Mouse (Mus musculus) left cerebral cortex, adult 8-10 months (tissue): ENCODE measurements around the gene Gm11172. TPM values are rescaled to one million over a fixed set of nuclear protein-coding genes. Genes with fewer than 3 reads are reported as not detected.
"Not testable (repeated sequence)": the region's sequence is repeated elsewhere in the genome, so short reads cannot be mapped to it uniquely, and the experiment has no call there.

Experiments
- DNase-seq, 2 experiments: peaks; one replicate each; pipeline ENCODE4 v3.0.0; 2022; ENCODE audit warnings: low spot score in 2 of 2
- total RNA-seq, 4 experiments: library from RNA; stranded (reverse); gene quantifications; 2 replicates each; pipeline ENCODE4 v1.2.4; 2022

Gm11172 gene
- total RNA-seq, 4 experiments from 2014 or later = not detected

DNA sequence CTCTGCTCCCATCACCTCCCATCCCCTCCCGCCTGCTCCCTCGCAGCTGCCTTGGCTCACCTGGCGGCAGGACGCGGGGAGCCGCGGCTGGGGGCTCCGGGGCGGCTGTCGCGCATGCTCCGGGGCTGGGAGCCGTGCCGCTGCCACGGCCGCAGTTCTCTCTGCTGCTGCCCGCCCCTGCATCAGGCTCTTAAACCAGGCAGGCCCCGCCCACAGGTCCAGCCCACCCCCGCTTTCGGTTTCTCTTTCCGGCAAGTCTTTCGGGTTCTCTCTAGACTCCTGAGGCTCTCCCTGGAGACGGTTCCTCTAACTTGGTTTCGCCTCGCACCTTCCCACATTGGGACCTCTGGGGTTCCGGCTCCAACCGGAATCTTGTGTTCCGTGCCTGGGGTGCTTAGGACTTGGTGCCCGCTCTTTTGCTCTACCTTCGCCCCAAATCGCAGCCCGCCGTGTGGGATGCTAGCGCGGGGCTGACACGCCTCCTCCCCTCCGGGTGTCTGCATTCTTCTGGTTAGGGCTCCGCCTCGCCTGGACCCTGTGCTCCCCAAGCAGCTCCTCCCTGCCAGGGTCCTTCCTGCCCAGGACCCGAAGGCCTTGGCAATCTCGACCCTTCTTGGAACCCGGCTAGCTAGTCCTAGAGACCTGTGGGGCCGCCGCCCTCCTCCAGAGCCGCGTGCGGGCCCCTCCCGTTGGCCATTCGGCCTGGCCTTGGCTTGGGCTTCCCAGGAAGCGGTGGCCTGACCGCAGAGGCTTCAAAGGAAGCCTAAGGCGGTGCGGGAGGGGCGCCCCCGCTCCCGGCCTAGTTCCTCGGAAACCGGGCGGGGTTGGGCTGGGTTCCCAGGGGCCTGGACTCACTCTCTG lies 27.1 kb upstream of the Gm11172 start, which contains the start of gene Socs1:
TSS of gene Socs1 (minus strand) at position 166 of the 861 bp plus-strand sequence.
- DNase-seq = peak; percentile 59 to 80

GRCm38 (mm10) chr16:10786288-10786687 lies 26.4 kb upstream of the Gm11172 start:
- DNase-seq = peak; percentile 43 to 68

GRCm38 (mm10) chr16:10786782-10787547 lies 25.8 kb upstream of the Gm11172 start:
- no peak for DNase-seq

GRCm38 (mm10) chr16:10787548-10788058 lies 25.1 kb upstream of the Gm11172 start:
- no peak for DNase-seq

GRCm38 (mm10) chr16:10788271-10788670 lies 24.4 kb upstream of the Gm11172 start, which contains the start of gene Tnp2:
Tnp2 (minus strand) TSS chr16:10788660.
- no peak for DNase-seq

GRCm38 (mm10) chr16:10788866-10789265 lies 23.8 kb upstream of the Gm11172 start:
- no peak for DNase-seq

DNA sequence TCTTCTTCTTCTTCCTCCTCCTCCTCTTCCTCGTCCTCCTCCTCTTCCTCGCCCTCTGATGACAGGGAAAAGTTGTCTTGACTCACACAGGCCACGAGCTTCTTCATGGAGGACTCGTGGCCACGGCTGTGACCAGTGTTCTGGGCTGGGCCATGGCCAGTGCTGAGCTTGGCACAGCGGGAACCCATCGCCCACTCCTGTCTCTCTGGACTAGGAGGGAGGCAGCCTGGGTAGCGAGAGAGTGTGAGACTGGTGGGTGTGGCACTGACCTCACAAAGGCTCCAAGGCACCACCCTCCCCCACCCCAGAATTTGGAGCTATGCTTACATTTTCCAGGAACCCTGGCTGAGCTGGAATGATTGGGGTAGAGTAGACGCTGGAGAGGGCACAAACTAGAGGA lies 22.0 kb upstream of the Gm11172 start, which contains the start of gene Prm3:
TSS of gene Prm3 (minus strand) at position 213 of the 400 bp plus-strand sequence.
- DNase-seq = no peak

GRCm38 (mm10) chr16:10796034-10796433 lies 16.7 kb upstream of the Gm11172 start, which contains the start of gene Prm2:
Prm2 (minus strand) TSS chr16:10796134.
- DNase-seq = no peak

DNA sequence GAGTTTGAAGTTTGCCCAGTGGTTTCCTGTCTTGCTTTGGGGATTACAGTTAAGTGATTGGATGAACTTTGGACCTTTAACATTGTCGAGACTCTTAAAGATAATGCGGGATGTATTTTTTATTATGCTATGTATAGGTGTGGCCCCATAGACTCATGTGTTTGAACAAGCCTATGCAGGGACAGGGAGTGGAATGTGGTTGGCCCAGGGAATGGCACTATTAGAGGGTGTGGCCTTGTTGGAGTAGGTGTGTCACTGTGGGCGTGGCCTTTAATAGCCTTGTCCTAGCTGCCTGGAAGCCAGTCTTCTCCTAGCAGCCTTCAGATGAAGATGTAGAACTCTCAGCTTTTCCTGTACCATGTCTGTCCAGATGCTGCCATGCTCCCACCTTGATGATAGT lies 10.3 kb upstream of the Gm11172 start:
- not testable (repeated sequence) for DNase-seq

GRCm38 (mm10) chr16:10805789-10806527 lies 6.8 kb upstream of the Gm11172 start, which contains the start of gene Prm1:
Prm1 (minus strand) TSS chr16:10805839.
- DNase-seq = no peak

- DNase-seq = no peak
These were observed 2.3 kb upstream of the Gm11172 start for GRCm38 (mm10) chr16:10810376-10810775.

DNA sequence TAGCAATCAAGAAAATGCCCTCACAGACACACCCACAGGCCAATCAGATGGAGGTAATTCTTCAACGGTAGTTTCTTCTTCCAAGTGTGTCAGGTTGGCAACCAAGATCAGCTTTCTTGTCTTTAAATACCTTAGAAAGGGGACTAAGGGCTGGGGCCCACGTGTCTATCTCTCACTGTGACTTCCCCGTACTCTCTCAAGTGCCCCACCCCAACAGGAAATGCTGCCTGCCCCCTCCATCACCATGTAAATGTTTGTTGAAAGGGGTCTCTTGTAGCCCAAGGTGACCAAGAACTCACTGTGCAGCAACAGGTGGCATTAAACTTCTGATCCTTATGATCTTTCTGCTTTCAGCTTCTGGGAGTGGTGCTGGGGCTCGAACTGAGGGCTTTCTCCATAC lies 1.0 kb downstream of the Gm11172 start:
- no peak for DNase-seq

DNA sequence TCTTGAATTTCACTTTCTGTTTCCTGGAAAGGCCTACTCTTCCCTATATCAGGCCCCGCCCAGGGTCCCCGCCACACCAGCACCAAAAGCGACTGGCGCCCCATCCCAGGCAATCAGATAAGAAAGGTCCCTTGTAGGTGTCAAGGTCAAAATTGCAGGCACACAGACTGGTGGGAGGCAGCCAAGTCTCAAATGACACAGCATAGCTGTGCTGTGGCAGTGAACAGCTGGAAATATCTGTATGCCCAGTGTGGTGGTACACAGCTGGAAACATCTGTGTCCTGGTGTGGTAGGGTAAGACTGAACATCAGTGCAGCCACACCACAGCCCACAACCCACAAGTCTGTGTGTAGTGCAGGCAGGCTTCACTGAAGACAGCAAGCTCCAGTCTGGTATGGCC lies 2.1 kb downstream of the Gm11172 start:
- DNase-seq = no peak

DNA sequence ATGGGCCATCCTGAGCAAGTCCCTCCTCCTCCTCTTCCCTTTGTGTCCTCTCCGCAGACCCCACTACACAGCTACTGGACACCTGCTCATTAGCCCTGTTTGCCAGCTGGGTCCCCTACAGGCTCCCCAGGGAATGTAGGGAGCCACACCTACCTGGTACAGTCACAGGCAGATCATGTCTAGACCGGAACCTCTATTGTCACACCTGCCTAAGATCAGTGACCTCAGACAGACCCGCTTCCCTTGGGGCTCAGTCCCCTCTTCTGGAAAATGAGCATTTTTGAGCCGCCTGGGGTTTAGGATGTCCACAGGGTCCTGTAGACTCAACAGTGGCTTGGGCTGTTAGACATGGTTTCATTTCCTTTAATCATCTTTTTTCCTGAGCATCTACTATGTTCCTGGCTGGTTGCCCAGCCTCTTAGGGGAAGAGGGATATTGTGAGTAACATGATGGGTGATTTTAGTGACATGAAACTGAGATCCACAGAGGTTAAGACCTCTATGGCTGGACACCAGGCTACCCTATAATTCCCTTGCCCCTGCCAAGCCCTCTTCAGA lies 5.9 kb downstream of the Gm11172 start:
- no peak for DNase-seq

- DNase-seq = no peak
These were observed 7.3 kb downstream of the Gm11172 start for GRCm38 (mm10) chr16:10819966-10820365.

DNA sequence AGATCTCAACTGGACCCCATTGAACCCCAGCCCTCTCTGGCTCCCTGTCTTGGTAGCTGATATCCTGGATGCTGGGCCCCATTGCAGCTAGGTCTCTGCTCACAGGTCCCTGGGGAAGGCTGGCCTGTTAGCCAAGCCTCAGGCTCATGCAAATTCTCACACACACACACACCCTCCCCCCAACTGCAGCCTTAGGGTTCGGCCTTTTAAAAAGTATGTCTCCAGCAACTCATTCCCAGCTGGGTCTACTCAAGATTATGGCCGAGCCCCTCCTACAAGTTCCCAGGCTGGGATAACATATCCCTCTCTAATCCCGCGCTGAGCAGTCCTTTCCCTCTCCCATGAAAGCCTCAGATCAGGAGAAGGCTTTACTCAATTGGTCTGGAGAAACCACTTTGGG lies 8.7 kb downstream of the Gm11172 start:
- DNase-seq = no peak

DNA sequence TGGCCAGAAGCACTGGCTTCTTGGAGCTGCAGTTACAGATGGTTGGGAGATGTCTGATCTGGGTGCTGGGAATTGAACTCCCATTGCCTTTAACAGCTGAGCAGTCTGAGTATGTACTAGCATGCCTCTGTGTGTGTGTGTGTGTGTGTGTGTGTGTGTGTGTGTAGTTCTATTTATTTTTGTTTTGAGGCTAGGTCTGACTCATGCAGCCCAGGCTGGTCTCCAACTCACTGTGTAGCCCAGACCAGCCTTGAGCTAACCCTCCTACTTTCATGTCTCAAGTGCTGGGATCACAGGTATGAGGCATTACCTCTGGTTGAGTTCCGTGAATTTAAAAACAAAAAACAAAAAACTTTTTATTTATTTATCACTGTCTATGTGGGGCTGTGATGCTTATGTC lies 11.8 kb downstream of the Gm11172 start:
- DNase-seq = peak in 1 of 2 experiments; percentile 15

- DNase-seq = no peak
These were observed 13.1 kb downstream of the Gm11172 start for GRCm38 (mm10) chr16:10825840-10826239.

DNA sequence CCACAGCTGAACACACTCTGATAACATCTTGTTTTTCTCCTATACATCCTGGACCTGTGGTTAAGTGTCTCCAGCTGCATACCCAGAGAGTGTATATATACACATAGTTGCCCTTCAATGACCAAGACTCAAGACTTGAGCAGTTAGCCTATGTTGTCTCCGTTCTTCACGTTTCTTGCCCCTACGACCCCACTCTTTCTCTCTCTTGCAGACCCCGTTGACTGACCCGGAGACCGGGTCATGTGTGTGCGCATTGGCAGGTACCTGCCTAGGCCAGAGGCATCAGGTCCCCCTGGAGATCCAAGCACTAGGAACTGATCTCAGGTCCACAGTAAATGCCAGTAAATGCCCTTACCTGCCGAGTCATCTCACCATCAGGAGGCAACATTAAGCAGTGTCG lies 14.6 kb downstream of the Gm11172 start:
- DNase-seq = no peak

GRCm38 (mm10) chr16:10827766-10828460 lies 15.2 kb downstream of the Gm11172 start:
- no peak for DNase-seq
